Comparison of ENCODE assay signal across 15 mouse cellular contexts in genomic region chr10:106295501-106295900, GRCm38 (mm10).
"Had no signal": no experiment of that assay in that cellular context is flagged by ENCODE, and none has a peak within 500 bp of the region (broad histone marks: within the 10 kb centered on the region; RNA-seq: fewer than 3 reads in every experiment).

No protein-coding gene starts in this region.

- DNase-seq: kidney, adult 8-10 months; kidney, postnatal 10 days; kidney, postnatal 4 days; lung, postnatal 14 days; right cerebral cortex, adult 18-20 months; thymus, adult 18-20 months; thymus, postnatal 14 days had no signal

- H3K9me3 ChIP-seq: limb, embryonic 13.5 days; liver, embryonic 15.5 days; lung, embryonic 15.5 days; megakaryocyte, embryonic 14.5 days; midbrain, embryonic 12.5 days had no signal

- H3K4me3 ChIP-seq: layer of hippocampus, adult 2 months; limb, embryonic 13.5 days; liver, embryonic 15.5 days; lung, embryonic 15.5 days; megakaryocyte, embryonic 14.5 days; midbrain, embryonic 12.5 days had no signal

- H3K27me3 ChIP-seq: limb, embryonic 13.5 days; liver, embryonic 15.5 days; lung, embryonic 15.5 days; megakaryocyte, embryonic 14.5 days; midbrain, embryonic 12.5 days had no signal

- H3K36me3 ChIP-seq: limb, embryonic 13.5 days; liver, embryonic 15.5 days; lung, embryonic 15.5 days; midbrain, embryonic 12.5 days had no signal

- H3K27ac ChIP-seq: layer of hippocampus, adult 2 months; limb, embryonic 13.5 days; liver, embryonic 15.5 days; lung, embryonic 15.5 days; macrophage; midbrain, embryonic 12.5 days had no signal

- H3K4me2 ChIP-seq: limb, embryonic 13.5 days; liver, embryonic 11.5 days; liver, embryonic 15.5 days; lung, embryonic 15.5 days; midbrain, embryonic 12.5 days had no signal

- H3K9ac ChIP-seq: limb, embryonic 13.5 days; liver, embryonic 15.5 days; lung, embryonic 15.5 days; midbrain, embryonic 12.5 days had no signal

- H3K4me1 ChIP-seq: limb, embryonic 13.5 days; liver, embryonic 15.5 days; lung, embryonic 15.5 days; megakaryocyte, embryonic 14.5 days; midbrain, embryonic 12.5 days had no signal
